Mouse (Mus musculus): Measurements from ENCODE around the gene Zfp697.
"Not testable (repeated sequence)": the region's sequence is repeated elsewhere in the genome, so short reads cannot be mapped to it uniquely, and the experiment has no call there.

DNA sequence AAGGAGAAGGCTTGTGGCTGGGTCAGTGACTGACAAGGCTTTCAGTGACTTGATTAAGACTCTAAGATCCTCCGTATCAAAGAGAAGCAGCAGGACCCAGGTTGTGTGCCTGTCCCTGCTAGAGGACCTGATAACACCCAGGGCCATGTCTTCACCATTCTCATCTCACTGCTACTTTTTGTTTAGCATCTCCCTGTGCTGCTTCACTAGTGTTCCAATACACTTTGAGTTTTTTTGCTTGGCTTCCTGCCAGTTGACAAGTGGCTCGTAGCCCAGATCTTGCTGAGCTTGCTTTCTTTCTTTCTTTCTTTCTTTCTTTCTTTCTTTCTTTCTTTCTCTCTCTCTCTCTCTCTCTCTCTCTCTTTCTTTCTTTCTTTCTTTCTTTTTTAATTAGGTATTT lies 87.1 kb downstream of the Zfp697 start:
- not testable (repeated sequence) for TF ChIP-seq CTCF, POLR2A (IDR thresholded peaks at IDR 0.05; ENCODE audit: extremely low read depth, insufficient read depth, low read length)
